Mouse (Mus musculus): ENCODE data around the gene Msln.

Gene Msln

DNA sequence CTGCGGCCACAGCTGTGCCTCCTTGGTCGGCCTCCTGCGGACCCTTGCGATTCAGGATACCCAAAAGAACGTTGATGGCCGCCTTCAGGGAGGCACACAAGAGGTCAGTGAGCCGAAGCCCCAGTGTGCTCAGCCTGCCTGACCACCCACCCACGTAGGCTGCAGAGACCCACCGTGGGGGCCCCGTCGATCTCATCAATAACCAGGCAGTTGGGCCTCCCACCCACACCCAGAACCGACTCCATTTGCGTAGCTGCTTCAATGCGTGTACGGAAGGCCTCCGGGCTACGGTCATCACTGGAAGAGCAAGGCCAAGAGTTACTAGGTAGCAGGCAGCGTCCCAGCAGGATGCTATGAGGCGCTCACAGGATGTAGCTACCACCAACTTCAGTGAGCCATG lies 30.7 kb downstream of the Msln start:
- DNase-seq, result no peak

DNA sequence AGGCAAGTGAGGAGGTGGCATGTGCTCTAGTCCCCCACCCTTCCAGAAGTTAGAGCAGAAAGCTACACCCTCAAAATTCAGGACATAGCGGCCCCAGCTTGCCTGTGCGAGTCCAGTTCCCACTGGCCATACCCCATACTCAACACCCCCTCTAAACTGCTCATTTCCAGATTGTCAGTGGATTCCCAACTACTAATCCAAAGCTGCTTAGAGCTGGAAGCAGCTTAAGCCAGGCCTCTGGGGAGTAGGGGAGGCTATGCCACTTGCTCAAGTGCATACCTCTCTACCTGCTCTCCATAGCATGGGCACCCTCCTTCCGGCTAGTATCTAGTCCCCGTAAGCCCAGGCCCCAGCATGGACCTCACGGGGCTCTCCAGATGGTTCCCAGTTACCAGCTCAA lies 32.7 kb downstream of the Msln start:
- DNase-seq, result no peak

DNA sequence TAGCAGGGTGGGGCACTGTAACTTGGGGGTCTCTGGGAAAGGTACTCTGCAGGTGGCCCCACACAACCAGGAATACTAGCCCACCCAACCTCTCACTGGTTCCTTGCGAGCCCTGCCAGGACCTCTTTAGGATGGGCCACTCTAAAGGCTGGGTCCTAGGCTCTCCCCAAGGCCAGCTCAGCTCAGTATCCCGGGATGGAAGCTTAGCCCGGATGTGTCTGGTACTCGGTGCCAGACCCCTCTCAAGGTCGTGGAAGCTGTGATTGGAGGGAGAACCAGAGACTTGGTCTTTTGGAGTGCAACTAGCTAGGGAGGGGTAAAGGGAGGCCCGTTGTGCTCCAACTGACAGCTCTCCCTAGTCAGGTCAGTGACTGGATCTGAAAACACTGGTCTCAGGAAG lies 36.5 kb downstream of the Msln start:
- DNase-seq, result no peak

DNA sequence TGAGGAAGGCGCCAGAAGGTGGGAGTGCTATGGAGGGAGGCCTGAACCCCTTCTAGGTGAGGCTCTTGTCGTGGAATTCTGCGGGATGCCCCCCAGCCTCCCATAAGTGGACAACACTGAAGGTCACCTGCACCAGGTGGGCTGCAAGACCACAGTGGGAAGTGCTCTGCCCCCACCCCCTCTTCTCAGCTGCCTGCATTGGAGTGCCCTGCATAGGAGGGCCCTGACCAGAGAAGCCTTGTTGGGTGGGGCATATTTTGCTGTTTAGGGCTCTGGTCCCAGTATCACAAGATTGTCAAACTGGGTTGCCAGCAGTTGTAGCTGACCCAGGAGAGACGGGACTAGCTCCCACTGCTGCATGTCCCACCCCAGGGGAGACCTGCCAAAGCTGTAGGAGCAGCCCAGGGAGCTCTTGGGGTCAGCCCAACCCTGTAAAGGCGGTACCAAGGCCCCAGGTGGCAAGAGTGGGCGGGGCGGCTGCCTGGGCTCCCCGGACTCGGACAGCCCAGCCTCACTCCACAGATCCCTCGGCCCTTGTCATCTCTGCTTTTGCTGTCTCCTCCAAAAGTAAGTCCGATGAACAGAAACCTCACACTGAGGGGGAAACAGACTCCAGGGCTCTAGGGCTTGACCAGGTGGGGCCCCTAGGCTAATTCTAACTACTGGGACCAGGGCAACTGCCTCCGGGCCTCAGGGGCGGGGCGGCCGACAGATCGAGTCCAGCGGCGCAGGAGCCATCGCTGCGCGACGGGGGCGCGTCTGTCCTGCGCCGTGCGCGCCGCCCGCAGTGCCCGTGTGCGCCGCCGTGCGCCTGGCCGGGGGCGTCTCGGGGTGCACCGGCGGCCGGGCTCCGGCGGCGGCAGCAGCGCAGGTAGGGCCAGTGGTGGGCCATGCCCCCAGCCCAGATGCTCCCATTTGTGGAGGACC lies 37.2 kb downstream of the Msln start, which contains the start of gene Gng13:
Gene Gng13 (plus strand): TSS at position 461 of the 927 bp plus-strand sequence.
- no peak for DNase-seq

DNA sequence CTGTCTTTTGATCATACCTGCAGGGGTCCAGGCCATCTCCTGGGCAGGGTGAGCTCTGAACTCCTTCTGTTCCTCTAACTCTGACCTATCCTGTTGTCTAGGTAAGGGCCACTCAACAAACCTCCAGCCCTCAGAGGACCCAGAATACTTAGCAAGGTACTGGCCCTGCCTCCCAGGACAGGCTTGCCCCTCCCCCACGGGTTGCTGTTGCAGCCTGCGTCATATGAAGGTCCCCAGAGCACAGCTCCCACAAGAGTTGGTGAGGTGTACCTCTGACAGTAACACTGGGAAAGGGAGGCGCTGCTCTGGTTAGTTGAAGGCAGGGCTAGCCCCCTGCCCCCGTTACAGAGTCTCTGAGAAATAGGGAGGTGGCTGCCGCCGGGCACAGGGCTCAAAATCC lies 38.0 kb downstream of the Msln start:
- no peak for DNase-seq

DNA sequence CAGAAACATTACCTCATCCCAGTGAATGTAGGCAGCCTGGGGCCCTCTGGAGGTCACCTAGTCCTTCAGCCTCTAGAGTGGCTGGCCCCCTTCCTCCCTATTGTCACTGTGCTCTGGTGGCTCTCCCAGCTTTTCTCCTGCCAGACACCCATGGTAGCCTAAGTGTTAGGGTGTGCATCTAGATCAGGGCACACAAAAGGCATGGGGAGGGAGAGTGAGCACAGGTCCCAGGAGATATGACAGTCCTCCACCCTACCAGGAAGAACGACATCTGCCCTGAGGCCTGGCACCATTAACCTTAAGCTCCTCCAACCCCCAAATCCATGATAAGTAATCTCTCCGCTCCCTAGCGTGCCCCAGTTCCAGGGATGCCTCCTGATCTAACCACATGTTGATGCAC lies 38.6 kb downstream of the Msln start:
- DNase-seq, result no peak

DNA sequence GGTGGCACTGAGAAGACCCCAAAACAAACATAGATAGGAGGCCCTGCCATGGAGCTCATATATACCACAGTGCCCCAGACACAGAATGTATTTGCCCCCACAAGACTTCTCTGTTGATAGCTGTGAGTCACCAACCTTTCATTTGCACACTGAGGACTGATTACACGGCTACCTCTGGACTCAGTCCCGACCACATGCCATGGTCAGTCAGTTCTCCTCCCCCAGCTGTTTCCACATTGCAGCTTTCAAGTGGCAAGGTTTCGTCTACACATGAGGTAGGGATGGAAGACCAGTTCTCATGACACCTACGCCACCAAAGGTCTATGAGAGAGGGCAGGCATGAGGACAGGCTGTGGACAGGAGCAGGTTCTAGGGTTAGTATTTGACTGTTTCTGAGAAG lies 43.0 kb downstream of the Msln start:
- no peak for DNase-seq

GRCm38 (mm10) chr17:25709994-25710393 lies 44.2 kb downstream of the Msln start:
- DNase-seq, result no peak

DNA sequence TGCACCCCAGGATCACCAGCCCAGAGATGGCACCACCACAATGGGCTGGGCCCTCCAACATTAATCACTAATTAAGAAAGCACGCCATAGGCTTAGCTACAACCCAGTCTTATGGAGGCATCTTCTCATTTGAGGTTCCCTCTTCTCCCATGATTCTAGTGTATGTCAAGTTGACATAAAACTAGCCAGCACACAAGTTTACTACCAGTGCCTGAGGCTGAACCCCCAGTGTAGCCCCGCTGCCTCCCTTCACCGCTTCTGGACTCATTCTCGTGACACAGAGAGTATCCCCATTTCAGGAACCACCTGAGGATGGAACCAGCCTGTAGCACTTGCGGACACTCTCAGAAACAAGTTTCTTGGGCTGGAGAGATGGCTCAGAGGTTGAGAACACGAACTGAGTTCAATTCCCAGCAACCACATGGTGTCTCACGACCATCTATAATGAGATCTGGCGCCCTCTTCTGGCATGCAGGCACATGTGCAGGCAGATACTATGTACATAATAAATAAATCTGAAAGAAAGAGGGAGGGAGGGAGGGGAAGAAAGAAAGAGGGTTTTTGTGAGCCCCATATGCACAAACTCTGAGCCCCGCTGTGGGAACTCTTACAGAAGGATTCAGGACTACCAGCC lies 53.2 kb downstream of the Msln start:
- no peak for DNase-seq
